Comparison of ENCODE assay signal across 24 mouse cellular contexts in the genomic region with DNA sequence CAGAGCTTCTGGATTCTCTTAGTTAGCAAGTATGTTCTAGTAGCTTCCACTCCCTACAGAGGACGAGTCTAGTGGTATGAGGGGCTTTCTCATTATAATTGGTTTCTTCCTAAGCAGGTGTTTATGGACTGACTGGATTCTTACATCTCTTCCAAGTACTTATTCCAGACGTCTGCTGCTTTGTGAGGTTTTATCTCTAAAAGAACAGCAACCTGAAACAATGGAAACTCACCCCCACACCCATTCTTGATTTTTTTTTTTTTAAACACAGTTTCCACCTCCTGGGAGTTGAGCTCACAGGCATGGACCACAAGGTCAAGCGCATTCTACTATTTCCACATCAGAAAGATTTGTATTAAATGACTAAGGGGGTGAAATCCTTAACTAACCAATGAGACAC.
"Had no signal": no experiment of that assay in that cellular context is flagged by ENCODE, and none has a peak within 500 bp of the region (broad histone marks: within the 10 kb centered on the region; RNA-seq: fewer than 3 reads in every experiment).

No protein-coding gene starts in this region.

- H3K9ac ChIP-seq: heart, embryonic 12.5 days; hindbrain, embryonic 13.5 days; hindbrain, embryonic 15.5 days; intestine, embryonic 15.5 days; limb, embryonic 12.5 days; liver, embryonic 13.5 days; liver, embryonic 15.5 days had no signal

- ATAC-seq: hindbrain, postnatal 0 days; intestine, embryonic 15.5 days; intestine, postnatal 0 days had no signal

- H3K4me3 ChIP-seq: heart, adult 2 months; heart, embryonic 10.5 days; heart, embryonic 12.5 days; hindbrain, embryonic 13.5 days; hindbrain, embryonic 15.5 days; intestine, embryonic 15.5 days; layer of hippocampus, adult 2 months; left cerebral cortex, adult 2 months; limb, embryonic 10.5 days; limb, embryonic 12.5 days; liver, embryonic 13.5 days; liver, embryonic 15.5 days had no signal

- H3K9me3 ChIP-seq: heart, embryonic 10.5 days; heart, embryonic 12.5 days; hindbrain, embryonic 13.5 days; hindbrain, embryonic 15.5 days; intestine, embryonic 15.5 days; limb, embryonic 10.5 days; limb, embryonic 12.5 days; liver, embryonic 13.5 days; liver, embryonic 15.5 days had no signal

- H3K36me3 ChIP-seq: heart, embryonic 10.5 days; heart, embryonic 12.5 days; hindbrain, embryonic 13.5 days; hindbrain, embryonic 15.5 days; intestine, embryonic 15.5 days; limb, embryonic 10.5 days; limb, embryonic 12.5 days; liver, embryonic 13.5 days; liver, embryonic 15.5 days had no signal

- DNase-seq: gastrocnemius, postnatal 14 days; gastrocnemius, postnatal 36 days; heart, adult 2 months; heart, postnatal 14 days; heart, postnatal 36 days; kidney, adult 18-20 months; kidney, adult 8-10 months; kidney, postnatal 10 days; kidney, postnatal 25 days; kidney, postnatal 4 days; liver; liver, embryonic 13.5 days had no signal

- H3K27ac ChIP-seq: heart, adult 2 months; heart, embryonic 10.5 days; hindbrain, embryonic 15.5 days; hindbrain, postnatal 0 days; intestine, embryonic 15.5 days; layer of hippocampus, adult 2 months; left cerebral cortex, adult 2 months; liver, embryonic 13.5 days; liver, embryonic 15.5 days had no signal
